Mouse (Mus musculus): Measurements from ENCODE around the gene Klhl42. TPM values are rescaled to one million over a fixed set of nuclear protein-coding genes. Genes with fewer than 3 reads are reported as not detected.

Gene Klhl42
- polyA plus RNA-seq, 1 experiment from 2014 or later, result 7.3 TPM

GRCm38 (mm10) chr6:147086594-147087225, 4.5 kb upstream of the Klhl42 start, which contains the start of gene Mansc4:
Gene Mansc4, minus strand, starts transcription at chr6:147087032.
- DNase-seq (ENCODE audit: low spot score), result peak; percentile 13

GRCm38 (mm10) chr6:147087736-147088135, 3.4 kb upstream of the Klhl42 start:
- no peak for DNase-seq (ENCODE audit: low spot score)

- no peak for DNase-seq (ENCODE audit: low spot score)
These were observed 2.7 kb upstream of the Klhl42 start for GRCm38 (mm10) chr6:147088517-147088916.

DNA sequence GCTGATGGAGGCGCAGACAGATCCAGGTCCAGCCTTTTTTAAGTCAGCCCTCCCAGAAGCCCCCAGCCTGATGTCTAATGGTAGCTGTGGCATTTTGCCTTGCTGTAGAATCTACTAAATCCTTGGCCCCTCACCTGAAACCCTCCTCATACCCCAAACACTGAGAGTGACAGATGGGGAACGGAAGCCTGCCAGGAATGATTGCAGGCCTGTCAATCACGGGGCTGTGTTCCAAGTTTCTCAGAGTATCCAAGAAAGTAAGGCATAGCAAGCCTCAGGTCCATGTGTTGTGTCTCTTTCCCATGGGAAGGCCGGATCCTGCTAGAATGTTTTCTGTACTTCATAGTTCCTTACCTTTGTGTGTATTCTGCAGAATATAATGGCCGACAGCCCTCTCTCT, 988 bp upstream of the Klhl42 start:
- no peak for DNase-seq (ENCODE audit: low spot score)

DNA sequence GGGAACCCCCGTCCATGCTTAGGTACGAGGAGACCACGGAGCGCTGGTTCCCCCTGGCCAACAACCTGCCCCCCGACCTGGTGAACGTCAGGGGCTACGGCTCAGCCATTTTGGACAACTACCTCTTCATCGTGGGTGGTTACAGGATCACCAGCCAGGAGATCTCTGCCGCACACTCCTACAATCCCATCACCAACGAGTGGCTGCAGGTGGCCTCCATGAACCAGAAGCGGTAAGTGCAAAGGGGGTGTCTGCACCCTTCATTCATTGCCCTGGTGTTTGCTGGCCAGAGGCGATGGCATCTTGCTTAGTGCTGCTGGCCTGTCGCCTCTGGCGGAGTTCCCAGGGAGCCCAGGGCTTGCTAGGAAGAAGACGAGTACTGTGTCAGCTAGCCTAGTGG, 957 bp downstream of the Klhl42 start:
- no peak for DNase-seq (ENCODE audit: low spot score)

DNA sequence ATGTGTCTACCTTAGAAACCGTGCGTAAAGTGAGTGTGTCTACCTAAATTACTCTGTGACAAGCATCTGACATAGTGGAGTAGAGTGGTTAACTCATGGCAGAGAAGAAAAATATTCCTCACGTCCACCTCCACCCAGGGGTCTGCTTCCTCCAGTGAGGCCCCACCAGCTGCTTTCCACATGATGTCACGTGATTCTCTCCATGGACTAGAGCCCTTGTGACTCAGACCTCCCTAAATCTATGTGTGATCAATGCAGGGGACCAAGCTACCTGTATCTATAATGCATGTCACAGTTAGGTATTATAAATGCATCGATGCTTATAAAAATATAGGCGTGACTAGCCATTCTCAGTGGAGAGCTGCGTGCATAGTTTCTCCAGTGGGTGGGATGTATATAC, 3.6 kb downstream of the Klhl42 start:
- DNase-seq (ENCODE audit: low spot score), result no peak

- no peak for DNase-seq (ENCODE audit: low spot score)
These were observed 4.9 kb downstream of the Klhl42 start for GRCm38 (mm10) chr6:147096109-147096508.

DNA sequence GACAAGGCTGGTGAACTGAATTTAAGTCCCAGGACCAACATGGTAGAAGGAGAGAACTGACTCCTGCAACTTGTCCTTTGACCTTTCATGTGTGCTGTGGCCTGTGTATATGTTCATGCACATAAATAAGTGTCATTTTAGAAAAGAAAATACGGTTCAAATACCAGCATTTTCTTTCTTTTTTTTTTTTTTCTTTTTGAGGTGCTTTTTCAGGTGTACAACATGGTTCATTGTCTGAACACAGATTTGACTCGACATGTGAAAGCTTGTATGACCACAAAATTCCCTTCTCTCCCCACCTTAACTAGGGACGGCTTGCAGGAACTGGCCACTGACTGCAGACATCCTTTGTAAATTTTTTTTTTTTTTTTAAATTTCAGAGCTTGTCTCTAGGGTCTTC, 5.8 kb downstream of the Klhl42 start:
- no peak for DNase-seq (ENCODE audit: low spot score)

DNA sequence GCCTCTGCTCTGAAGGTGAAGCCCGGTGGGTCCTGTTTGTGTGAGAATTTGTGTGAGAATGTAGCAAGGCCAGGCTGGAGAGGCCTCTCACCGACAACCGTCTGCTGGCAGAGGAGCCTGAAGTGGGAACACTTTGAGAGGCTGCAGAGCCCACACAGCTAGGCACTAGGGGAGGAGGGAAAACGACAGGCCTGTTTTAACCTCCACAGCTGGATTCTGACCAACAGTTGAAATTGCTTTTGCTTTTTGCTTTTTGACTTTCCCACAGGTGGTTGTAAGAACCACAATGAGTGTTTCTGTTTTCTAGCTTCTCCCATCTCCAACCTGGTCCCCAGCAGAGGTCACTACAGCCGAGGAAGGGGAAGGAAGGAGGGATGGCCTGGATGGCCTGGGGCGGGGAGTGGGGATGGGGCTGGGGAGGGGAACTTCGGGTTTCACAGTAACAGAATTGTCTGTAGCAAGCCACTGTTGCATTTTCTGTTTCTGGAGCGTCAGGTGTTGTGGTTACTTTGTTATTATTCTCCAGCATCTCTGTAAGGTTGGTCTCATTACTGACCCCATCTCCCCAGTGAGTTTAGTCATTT, 6.3 kb downstream of the Klhl42 start:
- DNase-seq (ENCODE audit: low spot score), result peak; percentile 33

GRCm38 (mm10) chr6:147099458-147100277, 8.5 kb downstream of the Klhl42 start:
- DNase-seq (ENCODE audit: low spot score), result peak; percentile 75

DNA sequence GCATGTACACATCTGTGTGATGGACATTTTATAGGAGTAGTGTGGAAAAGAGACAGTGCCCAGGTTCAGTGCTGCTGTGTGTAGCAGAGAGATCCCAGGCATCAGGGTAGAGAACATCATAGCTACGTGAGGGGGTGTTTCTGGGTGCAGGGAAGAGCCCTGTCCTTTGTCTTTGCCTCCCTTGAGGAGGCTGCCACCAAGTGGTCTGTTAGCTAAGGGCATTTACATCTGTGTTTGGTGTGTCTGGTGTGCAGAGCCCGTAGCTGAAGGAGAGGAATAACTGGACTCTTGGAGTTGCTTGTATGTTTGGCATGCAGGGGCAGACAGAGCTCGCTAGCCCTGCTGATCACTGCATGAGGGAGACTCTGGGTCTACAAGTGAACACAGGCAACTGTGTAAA, 11.1 kb downstream of the Klhl42 start:
- no peak for DNase-seq (ENCODE audit: low spot score)

GRCm38 (mm10) chr6:147105529-147105928, 14.3 kb downstream of the Klhl42 start:
- no peak for DNase-seq (ENCODE audit: low spot score)

DNA sequence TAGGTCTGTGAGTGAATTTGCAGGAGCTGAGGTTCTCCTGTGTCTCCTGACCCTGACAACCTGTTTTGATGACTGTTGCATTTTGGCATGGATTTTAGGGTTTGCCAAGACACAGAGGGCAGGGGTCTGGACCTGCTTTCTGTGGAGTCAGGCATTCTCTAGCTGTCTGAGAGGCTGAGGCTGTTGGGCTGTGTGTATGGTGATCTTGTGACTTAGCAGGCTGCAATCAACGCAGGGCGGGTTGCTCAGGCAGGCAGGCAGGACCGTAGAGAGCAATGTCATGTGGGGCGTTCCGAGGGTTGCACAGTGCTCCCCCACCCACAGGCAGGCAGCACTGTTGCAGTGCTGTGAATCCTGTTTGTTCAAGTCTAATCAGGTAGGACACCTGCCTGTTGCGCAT, 15.5 kb downstream of the Klhl42 start:
- DNase-seq (ENCODE audit: low spot score), result no peak

DNA sequence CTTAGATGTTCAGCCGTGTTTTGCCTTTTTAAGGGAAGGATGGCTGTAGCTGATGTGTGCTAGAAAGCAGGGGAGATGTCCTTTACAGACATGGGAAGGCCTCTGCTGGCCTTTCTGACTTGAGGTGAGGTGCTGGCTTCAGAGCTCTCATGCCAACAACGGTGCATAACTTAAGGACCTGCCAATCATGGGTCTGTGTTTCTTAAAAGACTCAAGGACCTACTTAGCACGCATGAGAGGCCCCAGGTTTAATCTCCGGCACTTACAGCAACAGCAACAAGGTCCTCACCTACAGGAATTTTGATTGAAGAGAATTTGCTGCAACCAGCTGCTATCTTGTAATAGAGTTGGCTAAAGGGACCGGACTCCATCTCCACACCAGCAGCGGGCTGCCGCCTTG, 18.1 kb downstream of the Klhl42 start:
- no peak for DNase-seq (ENCODE audit: low spot score)

GRCm38 (mm10) chr6:147116579-147116978, 25.4 kb downstream of the Klhl42 start:
- DNase-seq (ENCODE audit: low spot score), result peak; percentile 71

GRCm38 (mm10) chr6:147117764-147118163, 26.6 kb downstream of the Klhl42 start:
- DNase-seq (ENCODE audit: low spot score), result no peak

DNA sequence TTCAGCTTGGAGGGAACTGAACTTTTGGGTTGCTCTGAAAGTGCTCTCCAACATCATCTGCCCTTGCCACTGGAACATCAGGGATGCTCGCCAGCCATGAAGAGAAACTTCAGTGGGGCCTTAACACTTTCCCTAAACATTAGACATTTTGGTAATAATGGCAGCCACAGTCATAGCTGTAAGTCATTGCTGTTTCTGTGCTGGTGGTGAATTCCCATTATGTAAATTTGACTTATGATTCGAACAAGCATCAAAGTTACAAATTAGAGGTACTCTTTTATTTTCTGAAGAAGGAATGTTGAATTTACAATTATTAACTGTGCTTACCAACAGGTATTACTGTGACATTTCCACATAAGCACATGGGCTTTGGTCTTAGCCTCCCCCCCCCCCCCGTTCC, 27.0 kb downstream of the Klhl42 start:
- DNase-seq (ENCODE audit: low spot score), result no peak

- DNase-seq (ENCODE audit: low spot score), result no peak
These were observed 30.1 kb downstream of the Klhl42 start for GRCm38 (mm10) chr6:147121320-147121719.

GRCm38 (mm10) chr6:147127239-147127638, 36.1 kb downstream of the Klhl42 start:
- DNase-seq (ENCODE audit: low spot score), result no peak

DNA sequence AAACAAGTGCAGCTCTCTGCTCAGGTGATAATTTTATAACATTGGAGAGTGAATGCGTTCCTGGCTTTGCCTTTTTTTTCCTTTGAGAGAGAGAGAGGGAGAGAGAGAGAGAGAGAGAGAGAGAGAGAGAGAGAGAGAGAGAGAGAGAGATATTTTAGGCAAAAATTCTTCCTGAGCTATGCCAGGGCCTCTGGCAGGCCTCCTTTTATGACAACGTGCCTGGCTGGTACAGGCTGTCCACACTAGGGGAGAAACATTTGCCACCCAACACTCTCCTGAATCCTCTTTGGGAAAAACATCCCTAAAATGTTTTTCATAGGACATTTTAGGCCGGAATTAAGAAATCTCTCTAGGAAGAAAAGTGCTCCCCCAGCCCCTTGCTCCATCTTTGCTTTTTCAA, 47.1 kb downstream of the Klhl42 start:
- no peak for DNase-seq (ENCODE audit: low spot score)

DNA sequence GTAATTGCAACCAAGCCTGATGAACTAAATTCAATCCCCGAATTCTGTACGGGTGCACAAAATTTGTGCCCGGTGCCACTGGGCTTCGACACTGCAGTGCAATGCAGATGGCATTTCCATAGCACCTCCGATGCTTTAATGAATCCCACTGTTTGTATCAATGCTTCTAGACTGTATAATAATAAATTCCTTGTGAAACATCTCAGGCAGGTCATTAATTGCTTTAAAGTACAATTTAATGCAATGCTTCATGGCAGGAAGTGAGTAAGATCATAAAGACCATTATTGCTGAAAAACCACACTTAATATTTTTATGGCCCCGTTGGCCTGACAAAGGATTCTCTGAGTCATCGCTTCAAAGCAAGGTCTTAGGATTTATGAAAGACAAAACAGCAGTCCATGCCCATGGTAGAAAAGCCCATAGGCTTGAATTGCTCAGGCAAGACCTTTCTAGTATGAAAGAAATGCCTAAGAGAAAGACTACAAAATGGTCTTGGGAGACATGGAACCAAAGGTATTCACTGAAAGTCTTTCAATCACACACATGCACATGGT, 49.5 kb downstream of the Klhl42 start:
- no peak for DNase-seq (ENCODE audit: low spot score)

DNA sequence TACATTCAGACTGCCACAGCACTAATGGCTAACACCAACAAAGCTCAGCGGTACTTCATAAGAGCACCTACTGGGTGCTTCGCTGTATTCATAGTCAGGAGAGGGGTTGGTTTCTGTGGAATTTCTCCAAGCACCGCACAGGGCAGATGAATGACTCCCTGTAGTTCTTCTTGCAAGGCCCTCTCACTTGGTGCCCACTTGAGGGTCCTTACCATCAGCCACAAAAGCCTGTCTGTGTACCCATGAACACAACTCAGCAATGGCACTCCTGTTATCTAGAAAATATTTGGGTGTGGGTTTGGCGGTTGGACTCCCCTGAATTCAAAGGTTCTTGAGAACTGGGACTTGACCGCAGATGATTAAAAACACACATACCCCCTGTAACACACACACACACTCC, 53.5 kb downstream of the Klhl42 start:
- no peak for DNase-seq (ENCODE audit: low spot score)

Data from thymus, postnatal 0 days (tissue).